Mouse (Mus musculus) neural tube, embryonic 13.5 days (tissue): ENCODE measurements around the gene Peak1. TPM values are rescaled to one million over a fixed set of nuclear protein-coding genes. Genes with fewer than 3 reads are reported as not detected.
A peak's percentile ranks its signal among the peaks of the same experiment; 100 is the strongest.

Experiments
- ATAC-seq: fragments of 200-750 bp; cut with Nextera tagmentation; 2 replicates; pipeline ENCODE4 v1.8.0; 2017; ENCODE audit warnings: low read depth, mild to moderate bottlenecking, moderate TSS enrichment, moderate library complexity
- H3K27ac ChIP-seq: fragments of 300-500 bp; sonication (generic); replicated peaks from 2 replicates; pipeline ENCODE4 v1.5.1; 2015; ENCODE audit warnings: moderate library complexity, mild to moderate bottlenecking, inconsistent platforms
- H3K27me3 ChIP-seq: fragments of 300-500 bp; sonication (generic); 2 replicates; pipeline ENCODE4 v1.6.1; 2015; ENCODE audit warnings: mild to moderate bottlenecking, inconsistent platforms
- H3K36me3 ChIP-seq: fragments of 300-500 bp; sonication (generic); 2 replicates; pipeline ENCODE4 v1.6.1; 2015; ENCODE audit warnings: mild to moderate bottlenecking, inconsistent platforms
- H3K4me1 ChIP-seq: fragments of 300-500 bp; sonication (generic); replicated peaks from 2 replicates; pipeline ENCODE4 v1.6.1; 2015; ENCODE audit warnings: inconsistent platforms
- H3K4me2 ChIP-seq: fragments of 300-500 bp; sonication (generic); 2 replicates; pipeline ENCODE4 v1.6.1; 2015; ENCODE audit warnings: inconsistent platforms, mild to moderate bottlenecking, moderate library complexity
- H3K4me3 ChIP-seq: fragments of 300-500 bp; sonication (generic); 2 replicates; pipeline ENCODE4 v1.5.1; 2015; ENCODE audit warnings: mild to moderate bottlenecking, inconsistent platforms
- H3K9ac ChIP-seq: fragments of 300-500 bp; sonication (generic); 2 replicates; pipeline ENCODE4 v1.6.1; 2015; ENCODE audit warnings: moderate library complexity, mild to moderate bottlenecking, inconsistent platforms
- H3K9me3 ChIP-seq: fragments of 300-500 bp; sonication (generic); 2 replicates; pipeline ENCODE4 v1.6.1; 2016; ENCODE audit warnings: inconsistent platforms
- WGBS: fragments of 180-500 bp; shearing (Covaris S2); methylation state at CpG from one replicate; pipeline ENCODE4 v1.1.7; 2015; 5-methylcytosine and 5-hydroxymethylcytosine counted together
- microRNA-seq: library from miRNA; unstranded; fragments of <30 nt; microRNA quantifications from one replicate; pipeline ENCODE4, GENCODE M21; 2016
- polyA plus RNA-seq: library from polyadenylated mRNA; unstranded; fragments of >200 nt; fragmentation: Nextera tagmentation; extraction: Ambion mirVana; gene quantifications from 2 replicates; pipeline ENCODE4 v1.2.1, GENCODE M21; 2015

Gene Peak1
- polyA plus RNA-seq, 1 experiment from 2014 or later = 6.9 TPM

GRCm38 (mm10) chr9:56159456-56159855, 258.4 kb downstream of the Peak1 start:
- H3K4me2 ChIP-seq = peak overlapping the region; percentile 78
- peak overlapping the region; percentile 98 for H3K9ac ChIP-seq
- peak overlapping the region; percentile 98 for H3K4me3 ChIP-seq
- WGBS = 3% methylated on average over 2 of the region's 2 CpGs
- no peak overlapping the region; the same call in 1 of the 2 replicates for H3K27ac ChIP-seq
- H3K9me3 ChIP-seq = no peaks in the 10 kb centered on the region
- H3K36me3 ChIP-seq = no peaks in the 10 kb centered on the region
- peaks cover 49% of the 10 kb centered on the region for H3K4me1 ChIP-seq
- no peak for ATAC-seq
- H3K27me3 ChIP-seq = no peaks in the 10 kb centered on the region

GRCm38 (mm10) chr9:56158077-56158476, 259.8 kb downstream of the Peak1 start:
- Histone ChIP-seq H3K9me3 (no peaks in the 10 kb centered on the region), H3K4me2 (0 out of 2 replicates have a peak overlapping the region, but pooled peaks have one; percentile 1), H3K4me3 (no peak overlapping the region), H3K27ac (no peak overlapping the region), H3K27me3 (no peaks in the 10 kb centered on the region), H3K36me3 (no peaks in the 10 kb centered on the region), H3K4me1 (peaks cover 57% of the 10 kb centered on the region), H3K9ac (no peak overlapping the region)
- ATAC-seq = no peak
- WGBS = 79% methylated on average over 2 of the region's 2 CpGs

GRCm38 (mm10) chr9:56154572-56154971, 263.3 kb downstream of the Peak1 start:
- Histone ChIP-seq H3K9me3 (no peaks in the 10 kb centered on the region), H3K27me3 (no peaks in the 10 kb centered on the region), H3K36me3 (peaks cover 4% of the 10 kb centered on the region), H3K9ac (no peak overlapping the region), H3K27ac (no peak overlapping the region), H3K4me2 (no peak overlapping the region), H3K4me3 (no peak overlapping the region), H3K4me1 (peaks cover 58% of the 10 kb centered on the region)
- ATAC-seq = no peak
- WGBS = 93% methylated on average over 5 of the region's 5 CpGs

- no peak for ATAC-seq
- no peaks in the 10 kb centered on the region for H3K9me3 ChIP-seq
- no peaks in the 10 kb centered on the region for H3K27me3 ChIP-seq
- no peak overlapping the region for H3K9ac ChIP-seq
- H3K36me3 ChIP-seq = peaks cover 4% of the 10 kb centered on the region
- WGBS = 81% methylated on average over 4 of the region's 4 CpGs
- no peak overlapping the region for H3K4me3 ChIP-seq
- peaks cover 46% of the 10 kb centered on the region for H3K4me1 ChIP-seq
- no peak overlapping the region for H3K4me2 ChIP-seq
- 0 out of 2 replicates have a peak overlapping the region, but pooled peaks have one; percentile 46 for H3K27ac ChIP-seq
Observed at GRCm38 (mm10) chr9:56152482-56153007, 265.3 kb downstream of the Peak1 start.

- H3K27ac ChIP-seq = 0 out of 2 replicates have a peak overlapping the region, but pooled peaks have one; percentile 46
- peaks cover 41% of the 10 kb centered on the region for H3K4me1 ChIP-seq
- H3K27me3 ChIP-seq = no peaks in the 10 kb centered on the region
- no peak overlapping the region for H3K4me3 ChIP-seq
- no peak overlapping the region for H3K9ac ChIP-seq
- WGBS = 37% methylated on average over 7 of the region's 7 CpGs
- peaks cover 10% of the 10 kb centered on the region for H3K36me3 ChIP-seq
- no peak overlapping the region for H3K4me2 ChIP-seq
- no peaks in the 10 kb centered on the region for H3K9me3 ChIP-seq
- ATAC-seq = peak; percentile 63; the same call in 1 of the 2 replicates
Observed at GRCm38 (mm10) chr9:56151745-56152481, 266.0 kb downstream of the Peak1 start.

Small RNA genes within 50 kb of the gene (microRNA-seq; reads per million reads assigned to microRNA genes)
- not detected for gene Gm24270

Other genes with a start within 250 kb of the Peak1 start
- 80.4 and 85.6 TPM in 2 replicates for gene Hmg20a, start 542 bp upstream of the Peak1 start, polyA plus RNA-seq